Mouse (Mus musculus): ENCODE data around the gene Cubn. TPM values are rescaled to one million over a fixed set of nuclear protein-coding genes. Genes with fewer than 3 reads are reported as not detected.
A peak's percentile ranks its signal among the peaks of the same experiment; 100 is the strongest.

Gene Cubn
- polyA plus RNA-seq, 1 experiment from 2014 or later = 0.48 TPM

DNA sequence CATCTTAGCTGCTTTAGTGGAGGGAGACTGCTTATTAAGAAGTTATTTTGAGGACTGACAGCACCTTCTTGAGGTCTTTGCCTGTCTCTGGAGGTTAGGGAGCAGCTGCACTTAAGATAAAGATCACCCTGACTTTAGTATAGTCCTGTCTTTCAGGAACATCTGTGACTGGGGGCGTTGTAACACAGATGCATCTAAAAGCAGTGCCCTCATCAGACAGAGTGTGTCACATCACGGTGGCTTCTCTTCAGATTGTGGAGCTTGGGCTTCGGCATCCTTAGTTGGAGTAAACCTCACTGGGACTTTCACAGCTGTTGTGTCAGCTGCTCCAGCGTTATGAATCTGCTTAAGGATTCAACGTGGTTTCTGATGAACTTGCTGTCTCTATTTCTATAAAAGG lies 193.9 kb downstream of the Cubn start:
- Histone ChIP-seq H3K4me2 (replicated peaks) (no peak overlapping the region), H3K27me3 (no peaks in the 10 kb centered on the region), H3K4me3 (replicated peaks) (no peak overlapping the region), H3K9ac (replicated peaks) (no peak overlapping the region), H3K9me3 (no peaks in the 10 kb centered on the region), H3K4me1 (replicated peaks) (0 out of 2 replicates have a peak, but pooled peaks cover 6% of the 10 kb centered on the region), H3K36me3 (no peaks in the 10 kb centered on the region), H3K27ac (no peak overlapping the region)
- 0 out of 2 replicates have a peak, but pooled peaks have one; percentile 38 for ATAC-seq
- 43% methylated on average over 5 of the region's 5 CpGs for WGBS

DNA sequence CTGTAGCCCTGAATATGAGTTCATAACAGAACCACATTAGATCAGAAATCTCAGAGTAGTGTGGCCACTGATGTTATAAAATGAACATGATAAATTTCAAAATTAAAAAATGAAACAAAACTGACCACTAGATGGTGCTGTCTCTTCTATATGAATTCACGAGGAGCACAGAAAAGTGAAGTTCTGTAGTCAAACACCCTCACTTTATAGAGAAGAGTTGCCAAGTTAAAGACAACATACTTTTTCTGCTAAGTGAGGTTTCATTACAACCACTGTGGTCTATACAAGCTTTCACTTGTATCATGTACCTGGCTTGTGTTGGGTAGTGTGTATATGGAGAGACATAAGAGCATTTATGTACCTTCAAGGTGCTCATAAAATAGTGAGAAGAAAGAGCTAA lies 201.0 kb downstream of the Cubn start:
- Histone ChIP-seq H3K27ac (no peak overlapping the region), H3K9ac (replicated peaks) (no peak overlapping the region), H3K4me1 (replicated peaks) (no peaks in the 10 kb centered on the region), H3K27me3 (no peaks in the 10 kb centered on the region), H3K4me3 (replicated peaks) (no peak overlapping the region), H3K4me2 (replicated peaks) (no peak overlapping the region), H3K36me3 (no peaks in the 10 kb centered on the region), H3K9me3 (no peaks in the 10 kb centered on the region)
- WGBS = 3% methylated on average over 1 of the region's 1 CpGs
- ATAC-seq = peak; percentile 50; the same call in 1 of the 2 replicates

DNA sequence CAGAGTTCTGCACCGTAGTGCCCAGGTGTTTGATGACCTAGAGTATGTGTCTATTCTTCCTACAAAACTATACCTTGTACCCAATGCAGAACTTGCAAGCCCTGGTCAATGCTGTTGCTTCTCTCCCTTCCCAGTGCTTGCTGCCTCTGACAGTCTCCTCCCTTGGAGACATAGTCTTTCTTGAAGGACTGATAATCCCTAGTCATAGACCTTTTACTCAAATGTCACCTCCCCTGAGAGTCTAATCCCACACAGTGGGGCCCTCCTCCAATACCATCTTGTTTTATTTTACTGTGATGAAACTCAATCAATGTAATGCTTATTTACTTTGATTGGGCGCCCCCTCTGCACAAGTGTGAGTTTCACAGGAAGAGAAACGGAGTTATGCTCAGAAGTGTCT lies 201.5 kb downstream of the Cubn start:
- Histone ChIP-seq H3K27me3 (no peaks in the 10 kb centered on the region), H3K36me3 (no peaks in the 10 kb centered on the region), H3K9me3 (no peaks in the 10 kb centered on the region), H3K4me1 (replicated peaks) (no peaks in the 10 kb centered on the region), H3K9ac (replicated peaks) (no peak overlapping the region), H3K4me2 (replicated peaks) (no peak overlapping the region), H3K4me3 (replicated peaks) (no peak overlapping the region), H3K27ac (no peak overlapping the region)
- peak; percentile 40; the same call in 1 of the 2 replicates for ATAC-seq
- whole genome bisulfite sequencing = 81% methylated on average over 3 of the region's 3 CpGs

DNA sequence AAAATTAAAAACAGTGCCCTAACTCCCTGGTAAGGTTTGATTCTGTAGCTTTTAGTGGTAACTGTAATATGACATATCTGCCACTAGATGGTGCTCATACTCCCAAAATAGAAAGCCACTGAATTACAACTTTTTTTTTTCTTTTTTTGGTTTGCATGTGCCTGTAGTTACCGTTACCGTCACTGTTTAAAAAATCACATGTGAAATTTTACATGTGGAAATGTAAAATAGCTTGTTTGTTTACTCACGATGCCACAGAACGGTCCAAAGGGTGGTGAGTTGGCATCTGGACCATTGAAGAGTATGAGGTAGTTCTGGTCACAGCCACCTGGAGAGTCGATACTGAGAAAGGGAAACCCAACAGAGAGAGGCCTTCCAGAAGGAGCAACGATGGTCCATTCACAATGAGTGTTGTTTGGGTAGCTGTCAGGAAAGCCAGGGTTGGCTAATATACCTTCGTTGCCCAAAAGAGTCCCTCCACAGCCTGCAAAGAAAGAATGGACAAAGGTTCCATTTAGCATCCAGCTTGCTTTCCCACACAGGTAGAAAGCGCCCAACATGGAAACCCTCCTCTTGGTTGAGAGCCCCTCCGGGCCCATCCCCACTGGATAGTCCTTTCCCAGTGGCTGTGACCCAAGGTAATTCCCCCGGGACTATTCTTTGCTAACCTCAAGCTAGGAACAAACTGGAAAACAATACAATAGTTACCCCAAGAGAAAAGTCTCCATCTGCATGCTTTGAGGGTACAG lies 213.3 kb downstream of the Cubn start:
- H3K4me1 ChIP-seq (replicated peaks) = no peaks in the 10 kb centered on the region
- 59% methylated on average over 10 of the region's 10 CpGs for WGBS

DNA sequence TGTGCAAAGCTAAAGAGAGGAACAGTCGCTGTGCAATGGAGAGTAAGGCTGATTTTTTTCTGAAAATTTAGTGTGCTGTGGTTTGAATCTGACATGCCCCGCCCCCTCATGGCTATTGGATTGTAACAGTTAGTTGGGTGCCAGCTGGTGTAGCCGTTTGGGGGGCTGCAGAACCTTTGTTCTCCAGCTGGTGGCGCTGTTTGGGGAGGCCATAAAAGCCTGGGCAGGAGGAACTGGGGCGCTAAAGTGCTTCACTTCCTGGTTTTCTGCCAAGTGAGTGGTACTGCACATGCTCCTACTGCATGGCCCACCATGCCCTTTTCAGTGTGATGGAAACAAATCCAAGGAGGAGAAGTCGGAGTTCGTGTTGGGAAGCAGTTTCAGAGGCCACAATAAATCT lies 215.7 kb downstream of the Cubn start:
- peaks cover under 1% of the 10 kb centered on the region for H3K4me1 ChIP-seq (replicated peaks)
- H3K4me2 ChIP-seq (replicated peaks) = no peak overlapping the region
- ATAC-seq = no peak
- no peaks in the 10 kb centered on the region for H3K9me3 ChIP-seq
- H3K9ac ChIP-seq (replicated peaks) = no peak overlapping the region
- H3K27ac ChIP-seq = no peak overlapping the region
- WGBS = 57% methylated on average over 7 of the region's 7 CpGs
- no peaks in the 10 kb centered on the region for H3K27me3 ChIP-seq
- no peaks in the 10 kb centered on the region for H3K36me3 ChIP-seq
- no peak overlapping the region for H3K4me3 ChIP-seq (replicated peaks)

More for the DNA sequence above, 213.3 kb downstream of the Cubn start:
- peak; percentile 53 for ATAC-seq
- H3K27ac ChIP-seq = no peak overlapping the region
- H3K36me3 ChIP-seq = no peaks in the 10 kb centered on the region
- no peak overlapping the region for H3K9ac ChIP-seq (replicated peaks)
- no peak overlapping the region for H3K4me2 ChIP-seq (replicated peaks)
- H3K27me3 ChIP-seq = no peaks in the 10 kb centered on the region
- no peaks in the 10 kb centered on the region for H3K9me3 ChIP-seq
- H3K4me3 ChIP-seq (replicated peaks) = no peak overlapping the region

DNA sequence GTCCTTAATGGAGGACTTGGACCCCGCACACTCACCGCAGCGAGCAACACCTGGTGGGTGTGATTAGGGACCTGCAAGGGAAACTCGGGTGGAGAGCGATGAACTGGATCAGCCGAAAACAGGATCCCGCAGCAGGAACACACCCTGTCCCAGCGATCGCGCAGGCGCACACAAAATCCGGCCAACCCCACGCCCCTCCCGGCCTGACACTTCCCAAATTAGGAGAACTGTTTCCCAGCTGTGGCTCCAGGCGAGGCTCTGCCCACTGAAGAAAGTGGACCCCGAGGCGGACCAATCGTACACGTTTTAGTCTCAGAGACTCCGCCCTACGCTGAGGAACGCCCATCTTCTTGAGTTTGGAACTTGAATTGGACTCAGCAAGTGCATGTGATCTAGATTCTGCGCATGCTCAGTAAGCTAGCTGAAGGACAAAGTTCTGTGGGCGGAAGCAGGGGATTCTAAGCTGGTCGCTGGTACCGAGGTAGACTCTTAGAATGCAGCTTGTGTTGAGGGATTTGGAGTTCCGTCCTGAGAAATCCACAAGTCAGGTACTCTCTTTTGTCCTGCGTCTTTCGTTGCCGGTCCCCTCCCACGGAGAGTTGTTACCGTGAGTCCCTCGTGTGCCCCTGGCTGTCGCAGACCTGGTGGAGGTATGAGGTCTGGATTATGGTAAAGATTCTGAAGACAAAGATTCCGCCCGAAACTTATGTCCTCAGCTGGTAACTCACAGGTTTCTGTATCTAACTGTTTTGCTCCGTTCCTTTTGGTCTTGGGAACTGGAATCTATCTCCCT lies 220.3 kb downstream of the Cubn start, which contains the start of gene Rsu1:
Gene Rsu1, minus strand, starts transcription at position 251 of the 793 bp plus-strand sequence.
- Histone ChIP-seq H3K4me1 (replicated peaks) (peaks cover 9% of the 10 kb centered on the region), H3K27ac (no peak within 1 kb of the TSS)

DNA sequence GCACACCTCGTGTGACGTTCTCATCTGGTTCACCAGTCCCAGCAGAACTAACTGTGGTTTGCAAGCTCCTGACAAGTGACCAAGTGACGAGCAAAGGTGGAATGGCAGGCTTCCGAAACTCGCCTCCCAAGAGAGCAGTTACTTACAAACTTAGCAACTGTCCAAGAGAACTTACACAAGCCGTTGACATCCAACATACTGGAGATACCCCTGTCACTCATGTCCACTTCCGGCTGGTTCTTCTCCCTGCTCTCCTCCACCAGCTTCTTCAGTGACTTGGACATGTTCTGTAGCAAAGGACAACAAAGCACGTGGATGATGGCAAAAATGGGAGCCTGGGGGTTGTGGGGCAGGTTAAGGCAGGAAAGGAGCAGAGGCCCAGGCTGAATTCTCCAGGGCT lies 220.9 kb downstream of the Cubn start:
- Histone ChIP-seq H3K9ac (replicated peaks) (peak overlapping the region; percentile 69), H3K27ac (no peak overlapping the region), H3K4me3 (replicated peaks) (peak overlapping the region; percentile 64), H3K4me1 (replicated peaks) (peaks cover 9% of the 10 kb centered on the region), H3K36me3 (no peaks in the 10 kb centered on the region), H3K27me3 (no peaks in the 10 kb centered on the region), H3K4me2 (replicated peaks) (peak overlapping the region; percentile 76), H3K9me3 (no peaks in the 10 kb centered on the region)
- no peak; the same call in 1 of the 2 replicates for ATAC-seq
- WGBS = 65% methylated on average over 8 of the region's 8 CpGs

More for the DNA sequence above, 220.3 kb downstream of the Cubn start, which contains the start of gene Rsu1:
- H3K4me3 ChIP-seq (replicated peaks) = peak within 1 kb of the TSS; percentile 64
- no peaks in the 10 kb centered on the region for H3K27me3 ChIP-seq
- under 1% methylated on average over 37 of the region's 37 CpGs for WGBS
- ATAC-seq = peak; percentile 99
- H3K36me3 ChIP-seq = no peaks in the 10 kb centered on the region
- H3K9me3 ChIP-seq = no peaks in the 10 kb centered on the region
- H3K4me2 ChIP-seq (replicated peaks) = peak within 1 kb of the TSS; percentile 76
- peak within 1 kb of the TSS; percentile 73 for H3K9ac ChIP-seq (replicated peaks)

DNA sequence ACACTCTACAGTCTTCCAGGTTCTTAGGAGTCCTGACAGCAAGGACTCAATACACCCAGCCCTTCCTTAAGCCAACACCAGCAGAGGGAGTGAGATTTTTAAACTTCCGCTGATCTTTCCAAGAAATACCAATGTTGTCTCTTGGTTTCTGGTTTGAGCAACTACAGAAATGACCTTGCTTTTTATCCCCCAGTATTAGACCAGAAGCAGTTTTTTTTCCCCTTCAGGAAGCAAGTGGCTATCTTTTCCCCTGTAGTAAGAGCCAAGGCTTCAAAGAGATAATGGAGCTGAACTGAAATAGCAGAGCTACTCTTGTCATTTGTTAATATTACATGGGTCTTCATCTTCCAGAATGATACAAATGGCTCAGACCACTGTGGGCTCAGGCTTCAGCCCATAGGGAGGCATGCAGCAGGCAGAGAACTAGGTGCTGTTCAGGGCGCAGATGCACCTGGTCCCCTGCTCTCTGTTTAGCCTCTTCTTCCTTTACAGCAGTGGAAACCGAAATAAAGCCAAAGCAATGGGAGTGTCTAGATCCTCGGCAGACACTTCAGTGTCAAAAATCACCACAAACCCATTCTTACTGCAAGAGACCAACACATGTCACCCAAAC lies 222.8 kb downstream of the Cubn start:
- WGBS = 95% methylated on average over 4 of the region's 4 CpGs
- H3K4me2 ChIP-seq (replicated peaks) = no peak overlapping the region
- H3K9me3 ChIP-seq = no peaks in the 10 kb centered on the region
- H3K4me1 ChIP-seq (replicated peaks) = peaks cover 9% of the 10 kb centered on the region
- no peak overlapping the region for H3K9ac ChIP-seq (replicated peaks)
- H3K36me3 ChIP-seq = no peaks in the 10 kb centered on the region
- no peak overlapping the region for H3K4me3 ChIP-seq (replicated peaks)
- ATAC-seq = no peak
- no peaks in the 10 kb centered on the region for H3K27me3 ChIP-seq
- H3K27ac ChIP-seq = no peak overlapping the region

DNA sequence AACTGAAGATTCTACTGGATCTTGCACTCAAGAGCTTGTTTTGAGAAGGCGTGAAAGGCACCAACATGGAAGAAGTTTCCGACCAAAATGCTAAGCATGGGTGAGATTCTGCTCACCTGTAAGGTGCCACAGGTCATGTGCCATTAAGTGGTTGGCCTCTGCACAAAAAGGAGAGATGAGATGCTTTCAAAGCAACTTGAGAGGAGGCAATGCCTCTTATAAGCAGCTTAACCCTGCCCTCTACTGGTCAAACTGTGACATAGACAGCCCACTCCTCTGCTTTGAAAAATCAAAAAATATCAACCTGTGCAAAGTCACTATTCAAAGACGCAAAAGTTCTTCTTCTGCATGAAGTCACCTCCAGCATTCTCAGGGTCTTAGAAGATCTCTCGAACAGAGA lies 226.7 kb downstream of the Cubn start:
- Histone ChIP-seq H3K36me3 (no peaks in the 10 kb centered on the region), H3K4me3 (replicated peaks) (no peak overlapping the region), H3K9ac (replicated peaks) (no peak overlapping the region), H3K9me3 (no peaks in the 10 kb centered on the region), H3K27ac (no peak overlapping the region), H3K4me2 (replicated peaks) (no peak overlapping the region), H3K4me1 (replicated peaks) (no peaks in the 10 kb centered on the region), H3K27me3 (no peaks in the 10 kb centered on the region)
- peak; percentile 64 for ATAC-seq
- 47% methylated on average over 4 of the region's 4 CpGs for WGBS

DNA sequence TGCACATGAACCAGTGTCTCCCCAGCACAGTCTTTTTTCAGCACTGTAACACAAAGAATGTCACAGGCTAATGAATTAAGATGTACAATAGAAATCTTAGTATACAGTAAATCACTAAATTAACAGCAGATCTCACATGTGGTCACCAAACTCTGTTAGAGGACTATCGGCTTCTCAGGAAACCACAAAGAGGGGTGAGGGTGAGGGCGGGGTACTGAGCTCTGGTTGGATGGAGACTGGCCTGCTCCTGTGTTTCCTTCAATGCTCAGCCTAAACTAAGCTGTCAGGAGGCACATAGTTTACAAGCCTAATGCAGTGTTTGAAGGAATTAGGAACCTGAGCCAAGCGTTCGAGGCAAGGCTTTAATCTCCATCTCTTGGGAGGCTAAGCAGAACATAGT lies 228.5 kb downstream of the Cubn start:
- H3K9ac ChIP-seq (replicated peaks) = no peak overlapping the region
- H3K27ac ChIP-seq = no peak overlapping the region
- no peak for ATAC-seq
- H3K4me1 ChIP-seq (replicated peaks) = no peaks in the 10 kb centered on the region
- WGBS = 68% methylated on average over 4 of the region's 4 CpGs
- H3K9me3 ChIP-seq = no peaks in the 10 kb centered on the region
- no peaks in the 10 kb centered on the region for H3K27me3 ChIP-seq
- H3K4me3 ChIP-seq (replicated peaks) = no peak overlapping the region
- H3K36me3 ChIP-seq = no peaks in the 10 kb centered on the region
- H3K4me2 ChIP-seq (replicated peaks) = no peak overlapping the region

DNA sequence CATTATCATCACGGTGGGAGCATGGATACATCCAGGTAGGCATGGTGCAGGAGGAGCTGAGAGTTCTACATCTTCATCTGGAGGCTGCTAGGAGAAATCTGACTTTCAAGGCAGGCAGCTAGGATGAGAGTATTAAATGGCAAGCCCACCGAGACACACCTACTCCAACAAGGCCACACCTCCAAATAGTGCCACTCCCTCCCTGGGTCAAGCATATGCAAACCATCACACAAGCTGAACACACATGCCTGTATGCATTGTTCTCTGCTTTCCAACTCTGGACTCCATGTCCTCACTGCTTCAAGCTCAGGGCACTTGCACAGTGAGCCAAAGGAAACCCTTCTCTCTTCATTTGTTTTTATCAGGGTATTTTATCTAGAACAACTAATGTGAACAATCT lies 233.0 kb downstream of the Cubn start:
- no peak overlapping the region for H3K9ac ChIP-seq (replicated peaks)
- 74% methylated on average over 2 of the region's 2 CpGs for WGBS
- ATAC-seq = no peak
- no peaks in the 10 kb centered on the region for H3K4me1 ChIP-seq (replicated peaks)
- no peak overlapping the region for H3K4me3 ChIP-seq (replicated peaks)
- no peaks in the 10 kb centered on the region for H3K27me3 ChIP-seq
- no peak overlapping the region for H3K27ac ChIP-seq
- H3K36me3 ChIP-seq = peaks cover 11% of the 10 kb centered on the region
- H3K4me2 ChIP-seq (replicated peaks) = no peak overlapping the region
- H3K9me3 ChIP-seq = no peaks in the 10 kb centered on the region

DNA sequence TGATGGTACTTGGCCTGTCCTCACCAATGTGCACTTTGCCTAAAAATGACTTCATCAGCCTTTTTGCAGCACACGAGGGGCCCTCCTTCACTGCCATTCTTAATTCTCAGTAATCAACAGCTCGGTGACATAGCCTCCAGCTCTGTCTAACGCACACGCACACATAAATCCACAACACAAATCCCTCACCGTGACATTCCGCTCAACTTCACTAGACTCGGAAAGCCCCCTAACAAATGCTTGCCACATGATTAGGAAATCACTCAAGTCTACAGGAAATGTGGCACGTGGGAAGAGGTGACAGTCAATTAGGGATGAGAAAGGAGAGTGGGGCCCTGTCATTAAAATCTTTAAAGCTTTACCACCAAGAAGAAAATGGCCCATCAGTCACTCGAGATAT lies 250.9 kb downstream of the Cubn start:
- 49% methylated on average over 9 of the region's 9 CpGs for WGBS
- Histone ChIP-seq H3K27ac (no peak overlapping the region), H3K36me3 (no peaks in the 10 kb centered on the region), H3K27me3 (no peaks in the 10 kb centered on the region), H3K4me3 (replicated peaks) (no peak overlapping the region), H3K9ac (replicated peaks) (no peak overlapping the region), H3K4me1 (replicated peaks) (peaks cover 14% of the 10 kb centered on the region), H3K4me2 (replicated peaks) (no peak overlapping the region), H3K9me3 (no peaks in the 10 kb centered on the region)
- ATAC-seq = peak; percentile 25; the same call in 1 of the 2 replicates
